Mouse (Mus musculus): ENCODE results near the gene Plekhh2.

DNA sequence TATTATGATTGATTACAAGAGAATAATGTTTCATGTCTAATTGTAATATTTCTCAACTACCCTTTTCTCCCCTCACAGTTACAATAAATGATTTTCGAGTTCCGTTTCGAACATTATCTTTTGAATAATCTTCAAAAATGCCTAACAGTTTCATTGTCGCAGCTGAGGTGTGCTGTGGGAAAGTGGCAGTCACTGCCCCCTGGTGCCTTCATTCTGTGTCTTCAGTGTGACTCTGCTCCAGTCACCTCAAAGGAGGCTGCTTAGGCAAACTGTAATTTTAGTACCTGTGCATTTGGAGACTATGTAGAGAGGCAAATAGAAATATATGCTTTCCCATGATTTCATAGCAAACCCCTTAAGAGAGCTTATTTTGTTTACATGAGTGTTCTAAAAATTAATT is 110.3 kb downstream of the Plekhh2 start:
- no peak for TF ChIP-seq CTCF (IDR thresholded peaks at IDR 0.05; ENCODE audit: insufficient read depth, low read length)
- TF ChIP-seq POLR2A (IDR thresholded peaks at IDR 0.05; ENCODE audit: borderline replicate concordance, extremely low read depth, low read depth, low read length), result no peak

All from lung, adult 2 months (tissue).